Mouse (Mus musculus) megakaryocyte, adult 5-6 weeks (primary cell): Measurements from ENCODE around the gene Gdpd5. TPM values are rescaled to one million over a fixed set of nuclear protein-coding genes. Genes with fewer than 3 reads are reported as not detected.

Experiments used
- ATAC-seq: 2 replicates; pipeline ENCODE4 v1.8.0; 2016; ENCODE audit warnings: mild to moderate bottlenecking, inconsistent platforms; ENCODE audit not compliant: poor library complexity, severe bottlenecking
- total RNA-seq, 2 experiments: library from RNA; stranded (forward) in 1 of 2; stranded (reverse) in 1 of 2; fragments of 153-499, 151-499 nt in 1 of 2; fragments of 221-1000, 200-1000 nt in 1 of 2; gene quantifications; 2 replicates each; pipeline versions ENCODE4 v1.2.3 to v1.2.4; 2015 to 2017

Gdpd5 gene
- total RNA-seq (2015) (0.96 and 3.5 TPM in 2 replicates), total RNA-seq (2017) (0.70 and 1.0 TPM in 2 replicates)

- ATAC-seq, result peak; percentile 88
These were observed at the start of gene Gdpd5 for GRCm38 (mm10) chr7:99381214-99382087. TSS of gene Gdpd5 (plus strand) at chr7:99381414.

DNA sequence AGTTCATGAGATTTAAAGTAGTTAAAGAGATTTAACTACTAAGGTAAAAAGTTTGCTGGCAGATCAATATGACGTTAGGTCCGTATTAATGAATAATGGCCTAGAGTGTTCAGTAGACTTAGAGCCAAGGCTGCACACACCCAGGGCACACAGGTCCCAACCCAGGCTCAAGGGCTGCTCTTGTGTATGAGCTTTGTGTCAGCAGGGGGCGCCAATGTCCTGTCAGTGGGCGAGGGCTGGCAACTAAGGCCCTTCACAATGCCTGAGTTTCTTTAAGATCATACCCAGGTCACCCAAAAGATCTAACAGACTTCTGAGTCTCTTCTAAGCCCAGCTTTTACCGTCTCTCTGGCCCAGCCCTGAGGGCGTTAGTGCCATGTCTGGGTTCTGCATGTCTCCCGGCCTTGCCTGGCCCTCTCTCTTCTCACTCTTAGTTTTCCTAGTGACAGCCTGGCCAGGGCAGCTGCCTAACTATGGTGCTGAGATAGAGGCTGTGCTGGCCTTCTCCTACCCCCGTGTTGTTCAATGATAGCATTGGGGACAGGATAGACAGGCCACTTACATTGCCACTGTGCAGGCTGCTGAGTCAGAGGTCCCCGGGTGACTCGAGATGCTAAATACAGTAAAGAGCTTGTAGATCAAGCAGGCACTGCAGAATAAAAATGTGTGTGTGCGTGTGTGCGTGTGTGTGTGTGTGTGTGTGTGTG lies 48.3 kb upstream of the Gdpd5 start:
- no peak; the same call in 1 of the 2 replicates for ATAC-seq

DNA sequence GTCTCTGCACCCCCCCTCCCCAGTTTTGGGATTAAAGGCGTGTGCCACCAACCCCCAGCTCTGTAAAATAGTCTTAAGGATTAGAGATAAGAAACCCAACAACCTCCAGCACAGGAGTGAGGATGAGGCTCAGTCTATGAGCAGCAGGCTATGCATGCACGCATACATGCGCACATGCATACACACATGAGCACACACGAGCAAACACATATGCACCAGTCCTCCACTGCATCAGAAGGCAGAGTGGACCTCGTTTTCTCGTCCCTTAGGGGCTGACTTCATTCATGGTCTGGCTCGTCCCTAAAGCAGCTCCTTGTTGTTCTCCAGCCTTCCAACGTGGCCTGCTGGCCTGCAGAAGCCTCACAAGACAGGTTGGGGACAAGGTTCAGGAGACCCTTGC lies 40.5 kb upstream of the Gdpd5 start:
- ATAC-seq, result no peak

DNA sequence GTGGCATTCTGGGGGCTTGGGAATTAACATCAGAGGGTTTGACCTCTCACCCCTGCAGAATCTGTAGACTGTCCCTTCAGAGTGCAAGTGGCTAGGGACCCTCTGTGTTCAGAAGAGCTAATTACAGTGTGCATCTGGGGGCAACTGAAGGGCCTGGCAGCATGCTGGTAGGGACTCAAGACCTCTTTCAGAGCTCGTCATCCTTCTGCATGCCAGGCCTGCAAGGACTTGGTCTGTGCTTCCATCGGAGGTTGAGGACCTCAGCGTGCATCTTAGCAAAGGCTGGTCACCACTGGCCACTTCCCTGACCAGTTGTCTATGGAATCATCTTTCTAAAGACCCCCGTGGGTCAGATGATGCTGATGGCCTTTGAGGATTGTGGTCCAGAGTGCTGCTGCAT lies 37.6 kb upstream of the Gdpd5 start:
- no peak for ATAC-seq

DNA sequence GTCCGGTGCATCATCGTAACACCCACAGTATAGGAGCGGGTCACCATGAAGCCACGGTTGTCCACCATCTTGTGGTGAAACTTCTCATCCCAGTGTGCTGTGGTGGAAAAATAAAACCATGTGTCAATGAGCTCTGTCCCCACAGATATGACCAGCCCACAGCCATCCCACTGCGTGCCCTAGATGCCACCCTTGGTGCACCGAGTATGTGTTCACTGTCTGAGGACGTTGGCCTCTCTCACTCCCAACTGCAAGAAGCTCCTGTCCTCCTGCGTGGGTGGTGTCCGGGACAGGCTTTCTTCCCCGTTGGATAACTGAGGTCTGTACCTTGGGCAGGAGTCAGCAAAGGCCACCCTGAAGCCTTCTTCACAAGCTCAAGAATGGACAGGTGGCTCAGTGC lies 33.9 kb upstream of the Gdpd5 start:
- ATAC-seq, result no peak

- ATAC-seq, result no peak
These were observed 32.3 kb upstream of the Gdpd5 start for GRCm38 (mm10) chr7:99348883-99349282.

- no peak for ATAC-seq
These were observed 31.2 kb upstream of the Gdpd5 start for GRCm38 (mm10) chr7:99349782-99350720.

DNA sequence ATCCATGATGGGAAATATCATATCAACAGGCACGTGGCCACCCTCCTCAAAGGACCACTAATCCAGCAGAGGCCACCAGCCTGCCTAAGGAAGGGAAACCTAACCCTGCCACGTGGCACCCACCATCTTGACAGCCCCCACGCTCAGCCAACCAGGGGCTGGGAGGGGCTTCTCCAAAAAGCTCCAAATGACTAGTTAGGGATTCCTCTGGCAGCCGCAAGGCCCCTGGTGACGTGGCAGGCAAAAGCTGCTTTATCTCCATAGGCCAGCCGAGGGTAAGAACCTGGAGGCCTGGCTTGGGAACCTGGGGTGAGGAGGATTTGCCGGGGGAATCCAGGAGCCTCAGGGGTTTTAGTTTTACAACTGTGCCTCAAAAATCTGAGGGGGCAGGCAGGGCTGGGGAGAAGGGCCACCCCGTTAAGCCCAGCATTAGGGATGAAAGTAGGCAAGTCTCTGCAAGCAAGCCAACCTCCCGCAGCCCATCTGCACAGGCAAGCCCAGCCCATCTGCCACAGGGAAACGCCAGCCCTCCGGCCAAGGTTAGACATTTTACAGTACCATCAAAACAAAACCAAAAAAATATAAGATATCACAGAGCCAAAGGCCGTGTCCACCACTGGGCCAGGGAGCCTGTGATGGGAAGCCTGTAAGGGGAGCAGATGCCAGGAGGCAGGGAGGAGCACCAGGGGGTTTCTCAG lies 30.0 kb upstream of the Gdpd5 start:
- ATAC-seq, result no peak

DNA sequence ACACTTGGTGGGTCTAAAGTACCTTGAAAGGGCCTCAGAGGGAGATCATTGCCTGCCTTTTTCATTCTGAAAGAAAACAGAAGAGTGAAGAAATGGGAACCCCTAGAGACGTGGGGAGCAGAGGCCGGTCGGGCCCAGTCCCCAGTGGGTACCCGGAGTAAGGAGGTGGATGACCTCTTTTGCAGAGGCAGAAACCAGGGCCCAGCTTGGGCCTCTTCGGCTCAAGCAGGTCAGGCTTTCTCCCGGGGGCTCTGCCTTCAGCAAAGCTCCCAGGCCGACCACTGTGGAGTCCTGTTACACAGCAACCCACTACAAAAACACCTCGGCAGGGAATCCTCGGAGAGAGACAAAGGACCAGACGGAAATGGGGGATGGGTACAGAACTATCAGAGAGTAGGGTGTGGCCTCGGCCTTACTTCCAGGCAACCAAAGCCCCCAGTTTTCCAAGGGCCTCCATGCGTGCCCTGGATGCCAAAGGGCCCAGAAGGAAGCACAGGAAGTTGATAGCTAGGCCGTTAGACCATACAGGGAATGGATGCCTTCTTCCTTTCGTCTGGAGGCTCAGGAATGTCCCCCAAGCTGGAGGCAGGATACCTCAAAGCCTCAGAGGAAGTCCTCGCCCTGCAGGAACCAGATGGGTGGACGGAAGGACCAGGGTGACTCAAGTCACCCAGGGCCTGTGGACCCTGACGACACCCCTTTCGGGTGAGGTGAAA lies 29.3 kb upstream of the Gdpd5 start:
- ATAC-seq, result no peak

DNA sequence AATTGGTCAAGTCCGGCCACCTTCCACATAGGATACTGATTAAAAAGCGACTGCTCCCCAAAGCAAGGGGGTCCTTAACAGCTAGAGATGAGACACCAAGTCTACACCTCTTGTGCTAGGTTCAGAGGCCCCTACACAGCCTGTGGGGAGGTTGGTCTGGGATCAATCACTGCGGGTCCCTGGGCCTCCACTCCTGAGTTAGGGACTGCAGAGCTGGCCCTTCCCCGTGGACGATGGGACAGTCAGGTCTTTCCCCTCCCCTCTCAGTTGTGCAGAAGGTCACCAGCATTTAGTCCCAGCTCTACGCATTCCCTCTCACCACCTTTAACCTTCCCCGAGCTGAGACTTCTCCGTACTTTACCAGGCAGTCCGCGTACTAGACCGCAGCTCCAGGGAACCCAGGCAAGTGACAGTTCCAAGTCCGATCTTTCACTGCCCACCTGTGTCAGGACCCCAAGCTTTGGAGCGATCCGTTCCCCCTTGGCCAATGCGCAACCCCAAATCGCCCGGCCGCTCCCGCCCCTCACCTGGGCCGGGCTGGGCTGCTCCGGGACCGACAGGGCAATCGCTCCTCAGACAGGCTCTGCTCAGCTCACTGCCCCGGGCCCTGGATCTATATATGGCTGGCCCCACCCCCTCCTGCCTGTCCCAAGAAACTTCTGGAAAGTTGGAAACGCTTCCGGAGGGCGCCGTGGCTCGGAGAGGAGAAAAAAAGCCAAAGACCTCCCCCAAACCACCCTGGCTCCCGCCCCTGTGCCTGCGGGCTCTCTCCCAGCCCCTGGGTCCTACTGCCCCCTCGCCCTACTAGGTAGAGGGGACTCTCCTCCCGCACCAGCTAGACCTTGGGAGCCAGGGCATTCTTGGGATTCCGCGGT lies 28.5 kb upstream of the Gdpd5 start, which contains the start of gene Serpinh1:
Gene Serpinh1, minus strand, starts transcription at position 714 of the 875 bp plus-strand sequence.
- no peak for ATAC-seq

DNA sequence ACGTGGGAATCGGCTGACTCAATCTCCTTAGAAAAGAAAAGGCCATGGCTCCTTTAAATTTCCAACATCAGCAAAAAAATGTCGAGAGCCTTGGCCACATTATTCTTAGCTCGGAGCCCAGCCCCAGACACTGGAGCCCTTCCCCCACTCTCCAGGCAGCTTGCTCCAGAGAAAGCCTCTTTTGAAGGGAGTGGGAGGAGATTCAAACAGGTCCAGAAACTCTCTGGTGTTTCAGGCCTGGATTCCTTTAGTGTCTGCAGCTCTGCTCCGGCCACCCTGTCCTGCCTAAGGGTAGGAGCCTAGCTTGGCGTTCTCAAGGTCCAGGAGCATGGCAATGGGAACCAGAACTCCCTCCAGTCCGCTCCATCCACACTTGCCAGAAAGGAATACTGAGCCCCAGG lies 25.5 kb upstream of the Gdpd5 start:
- no peak for ATAC-seq

DNA sequence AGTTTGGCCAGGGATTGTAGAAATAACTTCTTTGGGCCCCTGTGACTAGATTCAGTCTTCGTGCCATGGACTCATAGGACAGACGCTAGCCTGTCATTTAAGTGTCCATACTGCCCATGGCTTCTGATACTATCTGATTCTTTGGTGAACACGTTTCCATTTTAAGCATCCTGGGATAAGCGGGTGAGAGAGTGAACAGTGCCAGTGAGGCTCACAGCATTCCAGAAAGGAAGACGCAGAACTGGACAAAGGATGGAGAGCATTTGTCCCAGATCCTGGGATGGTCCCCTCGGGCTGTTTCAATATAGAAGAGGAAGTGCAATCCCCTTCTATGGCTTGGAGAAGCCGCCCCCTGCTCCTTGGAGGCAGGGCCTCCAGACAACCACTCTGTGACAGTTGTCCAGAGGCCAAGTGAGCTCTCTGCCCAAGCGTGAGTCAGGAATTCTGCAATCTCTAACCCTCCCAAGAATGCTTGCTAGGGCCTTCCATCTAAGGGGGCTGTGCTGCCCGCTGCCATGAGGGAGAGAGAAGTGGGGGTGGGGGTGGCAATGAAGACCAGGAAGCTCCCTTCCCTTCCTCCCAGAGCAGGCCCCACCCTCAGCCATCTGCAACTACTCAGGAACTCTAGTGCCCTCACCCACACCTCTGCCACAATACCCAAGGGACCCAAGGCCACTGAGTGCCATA lies 24.8 kb upstream of the Gdpd5 start:
- ATAC-seq, result no peak

DNA sequence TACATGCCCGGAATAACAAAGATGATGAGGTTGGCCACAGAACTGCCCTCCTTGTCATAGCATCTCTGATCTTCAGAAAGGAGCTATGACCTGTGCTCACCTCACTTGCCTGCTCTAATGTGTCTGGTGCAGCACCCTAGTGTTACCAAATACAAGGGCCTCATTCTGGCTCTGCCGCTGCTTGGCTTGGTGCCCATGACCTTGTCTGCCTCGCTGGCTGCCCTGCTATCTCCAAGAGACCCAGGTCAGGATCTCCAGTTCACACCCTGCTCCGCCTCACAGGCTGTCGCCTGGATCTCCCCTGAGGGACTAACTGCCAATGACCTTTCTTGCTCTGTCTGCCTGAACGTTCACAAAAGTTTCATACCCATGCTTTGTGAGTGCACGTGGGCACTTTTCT lies 24.0 kb upstream of the Gdpd5 start:
- ATAC-seq, result no peak

DNA sequence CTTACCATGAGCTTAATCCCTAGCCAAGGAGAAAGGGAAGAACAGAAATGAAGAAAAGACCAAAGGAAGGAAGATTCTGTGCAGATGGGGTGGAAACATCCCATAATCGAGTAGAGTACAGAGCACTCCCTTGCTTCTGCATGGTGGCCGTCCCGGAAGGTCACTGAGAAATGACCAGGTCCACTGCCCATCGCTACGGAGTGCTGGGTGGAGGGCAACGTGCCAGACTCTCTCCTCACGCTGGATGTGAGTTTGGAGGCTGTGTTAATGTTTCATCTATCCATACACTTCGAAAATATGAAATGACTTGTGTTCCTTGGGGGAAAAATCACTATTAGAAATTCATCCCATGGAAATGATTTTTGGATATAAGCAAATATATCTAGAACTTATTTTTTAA lies 22.8 kb upstream of the Gdpd5 start:
- no peak for ATAC-seq

GRCm38 (mm10) chr7:99360021-99360802 lies 21.0 kb upstream of the Gdpd5 start:
- ATAC-seq, result no peak

- no peak for ATAC-seq
These were observed 20.3 kb upstream of the Gdpd5 start for GRCm38 (mm10) chr7:99360803-99361414.

DNA sequence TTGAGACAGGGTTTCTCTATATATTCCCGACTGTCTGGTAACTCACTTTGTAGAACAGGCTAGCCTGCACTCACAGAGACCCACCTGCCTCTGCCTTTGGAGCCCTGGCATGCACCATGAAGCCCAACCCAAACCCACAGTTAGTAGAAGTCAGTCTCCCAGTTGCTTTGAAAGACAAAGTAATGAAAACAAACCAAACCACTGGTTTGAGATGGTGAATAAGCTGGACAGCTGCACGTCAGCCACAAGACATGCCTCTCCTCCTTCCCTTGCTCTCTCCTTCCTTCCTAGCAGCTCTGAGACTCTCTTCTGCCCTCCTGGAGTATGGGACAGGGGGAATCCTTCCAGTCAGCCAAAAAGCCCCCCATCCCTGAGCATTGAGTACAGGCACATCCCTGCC lies 19.1 kb upstream of the Gdpd5 start:
- no peak for ATAC-seq
